Mouse (Mus musculus): ENCODE measurements around the gene Sap30bp. TPM values are rescaled to one million over a fixed set of nuclear protein-coding genes. Genes with fewer than 3 reads are reported as not detected.

The Sap30bp gene
- polyA plus RNA-seq, 1 experiment from 2014 or later, result 49.8 TPM

DNA sequence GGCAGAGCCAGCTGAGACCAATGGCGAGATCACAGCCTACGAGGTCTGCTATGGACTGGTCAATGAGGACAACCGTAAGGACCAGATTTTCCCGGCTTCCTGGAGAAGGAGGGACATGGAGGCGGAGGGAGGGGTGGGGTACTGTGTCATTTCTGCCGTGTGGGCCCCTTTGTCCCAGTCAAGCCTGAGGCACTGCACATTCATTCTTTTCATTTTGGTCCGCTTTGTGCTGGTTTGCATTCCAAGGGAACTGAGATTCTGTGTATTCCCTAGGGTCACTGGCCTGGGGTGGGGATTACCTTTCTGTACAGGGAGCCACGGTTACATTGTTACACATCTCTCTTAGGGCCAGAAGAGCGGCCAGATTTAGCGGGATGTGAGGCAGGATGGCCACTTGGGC, 67.5 kb downstream of the Sap30bp start:
- no peak overlapping the region for H3K9ac ChIP-seq (replicated peaks; ENCODE audit: low read length)
- peaks cover 2% of the 10 kb centered on the region; the same call in 1 of the 2 replicates for H3K4me1 ChIP-seq (ENCODE audit: control insufficient read depth, insufficient read depth, low read length)
- ATAC-seq (replicated peaks; ENCODE audit: insufficient number of reproducible peaks, low FRiP score, low TSS enrichment, low read depth), result no peak
- 31% methylated on average over 10 of the region's 10 CpGs for whole genome bisulfite sequencing
- H3K27me3 ChIP-seq (ENCODE audit: control insufficient read depth, insufficient read depth, low read length), result no peaks in the 10 kb centered on the region
- no peaks in the 10 kb centered on the region for H3K9me3 ChIP-seq (replicated peaks; ENCODE audit: control insufficient read depth, low read length)
- H3K27ac ChIP-seq (replicated peaks; ENCODE audit: low read depth, low read length), result no peak overlapping the region
- peak; percentile 37 for DNase-seq (ENCODE audit: low spot score)
- no peak overlapping the region for H3K4me2 ChIP-seq (ENCODE audit: low read depth, low read length)
- H3K36me3 ChIP-seq (replicated peaks; ENCODE audit: control insufficient read depth, insufficient read depth, low read depth, low read length), result no peaks in the 10 kb centered on the region
- no peak overlapping the region for H3K4me3 ChIP-seq (ENCODE audit: low read depth, low read length)

DNA sequence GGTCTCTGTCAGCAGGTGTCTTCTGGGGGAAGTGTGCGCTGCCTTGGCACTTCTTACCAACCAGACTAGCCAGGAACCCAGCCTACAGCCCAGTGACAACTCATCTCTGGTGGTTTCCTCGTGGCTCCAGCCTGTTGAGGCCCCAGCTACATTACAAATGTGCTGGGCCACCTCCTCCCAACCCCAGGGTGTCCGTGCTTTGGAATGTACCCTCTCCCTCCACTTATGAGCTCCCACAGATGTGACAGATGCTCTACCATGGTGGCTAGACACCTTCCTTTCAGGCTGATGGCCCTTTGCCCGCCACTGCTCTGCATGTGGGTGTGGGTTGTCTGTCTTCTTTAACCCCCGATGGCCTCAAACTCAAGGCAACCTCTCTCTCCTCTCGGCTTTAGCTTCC, 68.6 kb downstream of the Sap30bp start:
- Histone ChIP-seq H3K4me1 (ENCODE audit: control insufficient read depth, insufficient read depth, low read length) (peaks cover 2% of the 10 kb centered on the region; the same call in 1 of the 2 replicates), H3K4me2 (ENCODE audit: low read depth, low read length) (no peak overlapping the region), H3K27ac (replicated peaks; ENCODE audit: low read depth, low read length) (no peak overlapping the region), H3K9ac (replicated peaks; ENCODE audit: low read length) (no peak overlapping the region), H3K27me3 (ENCODE audit: control insufficient read depth, insufficient read depth, low read length) (no peaks in the 10 kb centered on the region), H3K36me3 (replicated peaks; ENCODE audit: control insufficient read depth, insufficient read depth, low read depth, low read length) (no peaks in the 10 kb centered on the region), H3K4me3 (ENCODE audit: low read depth, low read length) (no peak overlapping the region), H3K9me3 (replicated peaks; ENCODE audit: control insufficient read depth, low read length) (no peaks in the 10 kb centered on the region)
- no peak for ATAC-seq (replicated peaks; ENCODE audit: insufficient number of reproducible peaks, low FRiP score, low TSS enrichment, low read depth)
- WGBS, result 65% methylated on average over 6 of the region's 6 CpGs
- DNase-seq (ENCODE audit: low spot score), result no peak

DNA sequence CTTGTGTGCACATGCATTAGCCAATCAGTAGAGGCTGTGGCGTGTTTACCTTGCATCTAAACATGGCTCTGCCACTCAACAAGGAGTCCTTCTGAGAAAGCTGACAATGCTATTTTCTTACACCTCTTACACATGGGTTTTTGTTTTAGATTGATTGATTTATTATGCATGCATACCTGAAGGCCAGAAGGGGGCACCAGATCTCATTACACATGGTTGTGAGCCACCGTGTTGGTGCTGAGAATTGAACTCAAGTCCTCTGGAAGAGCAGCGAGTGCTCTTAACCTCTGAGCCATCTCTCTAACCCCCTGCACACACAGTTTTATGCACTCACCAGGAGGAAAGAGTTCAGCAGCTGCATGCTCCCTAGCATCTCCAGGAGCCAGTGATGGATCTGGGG, 69.8 kb downstream of the Sap30bp start:
- no peak for DNase-seq (ENCODE audit: low spot score)
- H3K9me3 ChIP-seq (replicated peaks; ENCODE audit: control insufficient read depth, low read length), result no peaks in the 10 kb centered on the region
- no peak overlapping the region for H3K9ac ChIP-seq (replicated peaks; ENCODE audit: low read length)
- no peak overlapping the region for H3K4me2 ChIP-seq (ENCODE audit: low read depth, low read length)
- H3K36me3 ChIP-seq (replicated peaks; ENCODE audit: control insufficient read depth, insufficient read depth, low read depth, low read length), result no peaks in the 10 kb centered on the region; the same call in 1 of the 2 replicates
- H3K27ac ChIP-seq (replicated peaks; ENCODE audit: low read depth, low read length), result no peak overlapping the region
- no peak overlapping the region for H3K4me3 ChIP-seq (ENCODE audit: low read depth, low read length)
- 85% methylated on average over 3 of the region's 3 CpGs for WGBS
- ATAC-seq (replicated peaks; ENCODE audit: insufficient number of reproducible peaks, low FRiP score, low TSS enrichment, low read depth), result no peak
- no peaks in the 10 kb centered on the region for H3K27me3 ChIP-seq (ENCODE audit: control insufficient read depth, insufficient read depth, low read length)
- H3K4me1 ChIP-seq (ENCODE audit: control insufficient read depth, insufficient read depth, low read length), result peaks cover 2% of the 10 kb centered on the region; the same call in 1 of the 2 replicates

DNA sequence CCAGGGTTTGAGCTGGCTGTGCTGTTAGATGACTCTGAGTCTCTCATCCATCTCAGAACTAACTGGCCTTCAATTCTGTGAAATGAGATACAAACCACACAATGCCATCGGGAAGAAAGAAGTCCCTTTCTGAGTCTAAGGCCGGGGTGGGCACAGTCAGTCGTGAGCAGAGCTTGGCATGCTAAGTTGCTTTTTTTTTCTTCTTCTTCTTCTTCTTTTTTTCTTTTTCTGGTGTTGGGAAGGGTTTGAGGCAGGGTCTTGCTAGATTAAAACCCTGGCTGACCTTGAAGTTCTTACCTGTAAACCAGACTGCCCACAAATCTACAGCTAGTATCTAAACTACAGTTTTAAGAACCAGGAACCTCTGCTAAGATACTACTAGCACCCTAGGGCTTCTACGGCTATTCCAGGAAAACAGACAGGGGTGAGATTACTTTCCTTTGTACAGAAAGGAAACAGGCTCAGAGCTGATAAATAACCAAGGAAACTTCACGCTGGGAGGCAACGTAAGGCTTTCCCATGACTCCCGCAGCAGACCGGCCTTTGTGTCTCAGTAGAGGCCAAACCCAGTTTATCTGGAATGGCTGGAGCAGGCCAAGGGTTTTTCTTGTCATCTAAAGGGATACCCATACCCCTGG, 71.2 kb downstream of the Sap30bp start:
- Histone ChIP-seq H3K4me2 (ENCODE audit: low read depth, low read length) (peak overlapping the region; percentile 61), H3K9me3 (replicated peaks; ENCODE audit: control insufficient read depth, low read length) (no peaks in the 10 kb centered on the region), H3K27ac (replicated peaks; ENCODE audit: low read depth, low read length) (no peak overlapping the region), H3K4me3 (ENCODE audit: low read depth, low read length) (peak overlapping the region; percentile 33), H3K9ac (replicated peaks; ENCODE audit: low read length) (peak overlapping the region; percentile 51), H3K4me1 (ENCODE audit: control insufficient read depth, insufficient read depth, low read length) (peaks cover 2% of the 10 kb centered on the region; the same call in 1 of the 2 replicates), H3K36me3 (replicated peaks; ENCODE audit: control insufficient read depth, insufficient read depth, low read depth, low read length) (no peaks in the 10 kb centered on the region; the same call in 1 of the 2 replicates), H3K27me3 (ENCODE audit: control insufficient read depth, insufficient read depth, low read length) (no peaks in the 10 kb centered on the region)
- ATAC-seq (replicated peaks; ENCODE audit: insufficient number of reproducible peaks, low FRiP score, low TSS enrichment, low read depth), result no peak
- DNase-seq (ENCODE audit: low spot score), result no peak
- 38% methylated on average over 8 of the region's 8 CpGs for WGBS

DNA sequence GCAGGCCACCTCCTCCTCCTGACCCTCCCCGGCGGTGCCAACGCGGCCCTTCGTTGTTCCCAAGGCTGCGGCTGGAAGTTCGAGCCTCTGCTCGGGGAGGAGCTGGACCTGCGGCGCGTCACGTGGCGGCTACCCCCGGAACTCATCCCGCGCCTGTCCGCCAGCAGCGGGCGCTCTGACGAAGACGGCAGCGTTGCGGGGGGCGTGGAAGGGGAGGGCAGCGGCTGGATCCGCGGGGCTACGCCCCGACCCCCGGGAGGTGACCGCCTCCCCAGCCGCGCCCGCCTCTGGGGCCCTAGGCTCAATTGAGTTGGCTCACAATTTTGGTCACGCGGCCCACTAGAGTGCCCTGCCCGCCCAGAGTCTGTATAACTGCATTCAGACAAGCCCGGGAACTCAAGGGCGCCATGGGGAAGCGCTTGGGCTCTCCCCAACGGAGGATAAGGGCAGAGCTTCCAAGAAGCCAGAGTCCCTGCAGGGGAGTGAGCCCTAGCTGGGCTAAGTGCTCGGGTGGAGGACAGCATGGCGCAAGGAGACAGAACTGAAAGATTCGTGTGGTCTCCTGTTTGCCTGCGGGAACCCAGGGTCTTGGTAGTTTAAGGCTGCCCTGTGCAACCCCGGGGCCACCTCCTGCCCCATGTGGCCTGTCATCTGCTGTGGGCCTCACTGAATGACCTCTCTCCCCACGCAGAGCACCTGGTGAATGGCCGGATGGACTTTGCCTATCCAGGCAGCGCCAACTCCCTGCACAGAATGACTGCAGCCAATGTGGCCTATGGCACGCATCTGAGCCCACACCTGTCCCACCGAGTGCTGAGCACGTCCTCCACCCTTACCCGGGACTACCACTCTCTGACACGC, 72.0 kb downstream of the Sap30bp start:
- Histone ChIP-seq H3K27me3 (ENCODE audit: control insufficient read depth, insufficient read depth, low read length) (no peaks in the 10 kb centered on the region), H3K4me1 (ENCODE audit: control insufficient read depth, insufficient read depth, low read length) (peaks cover 2% of the 10 kb centered on the region; the same call in 1 of the 2 replicates), H3K4me2 (ENCODE audit: low read depth, low read length) (peak overlapping the region; percentile 61), H3K27ac (replicated peaks; ENCODE audit: low read depth, low read length) (no peak overlapping the region), H3K9me3 (replicated peaks; ENCODE audit: control insufficient read depth, low read length) (no peaks in the 10 kb centered on the region), H3K36me3 (replicated peaks; ENCODE audit: control insufficient read depth, insufficient read depth, low read depth, low read length) (no peaks in the 10 kb centered on the region; the same call in 1 of the 2 replicates), H3K4me3 (ENCODE audit: low read depth, low read length) (peak overlapping the region; percentile 33), H3K9ac (replicated peaks; ENCODE audit: low read length) (peak overlapping the region; percentile 51)
- WGBS, result 4% methylated on average over 52 of the region's 54 CpGs
- DNase-seq (ENCODE audit: low spot score) (peak; percentile 83), ATAC-seq (replicated peaks; ENCODE audit: insufficient number of reproducible peaks, low FRiP score, low TSS enrichment, low read depth) (peak; percentile 45)

DNA sequence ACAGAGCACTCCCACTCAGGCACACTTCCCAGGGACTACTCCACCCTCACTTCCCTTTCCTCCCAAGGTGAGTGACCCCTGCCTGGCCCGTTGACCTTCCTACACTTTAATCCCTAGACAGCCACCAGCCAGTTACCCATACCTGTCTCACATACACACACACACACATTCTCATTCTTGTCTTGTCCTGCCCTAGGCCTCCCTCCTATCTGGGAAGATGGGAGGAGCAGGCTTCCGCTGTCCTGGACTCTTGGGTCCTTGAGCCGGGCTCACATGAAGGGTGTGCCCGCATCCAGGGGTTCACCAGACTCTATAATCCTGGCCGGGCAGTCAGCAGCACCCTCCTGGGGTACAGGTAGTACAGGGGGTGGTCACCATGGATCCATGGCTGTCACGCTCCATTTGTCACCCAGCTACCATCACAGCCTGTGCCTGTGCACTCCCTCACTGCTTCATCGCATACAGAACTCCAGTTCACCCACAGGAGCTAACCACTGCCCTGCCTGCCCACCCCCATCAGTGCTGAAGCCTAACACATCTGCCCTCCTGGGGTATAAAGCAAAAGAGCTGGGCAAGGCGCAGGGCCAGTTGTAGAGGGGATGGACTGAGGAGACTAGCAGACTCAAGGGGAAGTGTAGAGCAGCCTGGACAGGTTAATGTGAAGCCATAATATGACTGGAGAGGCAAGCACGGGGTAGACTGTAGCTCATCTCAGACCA, 72.8 kb downstream of the Sap30bp start:
- DNase-seq (ENCODE audit: low spot score) (no peak), ATAC-seq (replicated peaks; ENCODE audit: insufficient number of reproducible peaks, low FRiP score, low TSS enrichment, low read depth) (0 out of 2 replicates have a peak, but pooled peaks have one; percentile 7)
- Histone ChIP-seq H3K9me3 (replicated peaks; ENCODE audit: control insufficient read depth, low read length) (no peaks in the 10 kb centered on the region), H3K4me3 (ENCODE audit: low read depth, low read length) (no peak overlapping the region), H3K27ac (replicated peaks; ENCODE audit: low read depth, low read length) (no peak overlapping the region), H3K36me3 (replicated peaks; ENCODE audit: control insufficient read depth, insufficient read depth, low read depth, low read length) (no peaks in the 10 kb centered on the region; the same call in 1 of the 2 replicates), H3K27me3 (ENCODE audit: control insufficient read depth, insufficient read depth, low read length) (no peaks in the 10 kb centered on the region), H3K4me1 (ENCODE audit: control insufficient read depth, insufficient read depth, low read length) (peaks cover 2% of the 10 kb centered on the region; the same call in 1 of the 2 replicates), H3K4me2 (ENCODE audit: low read depth, low read length) (peak overlapping the region; percentile 61; the same call in 1 of the 2 replicates), H3K9ac (replicated peaks; ENCODE audit: low read length) (no peak overlapping the region)
- 60% methylated on average over 9 of the region's 9 CpGs for WGBS

DNA sequence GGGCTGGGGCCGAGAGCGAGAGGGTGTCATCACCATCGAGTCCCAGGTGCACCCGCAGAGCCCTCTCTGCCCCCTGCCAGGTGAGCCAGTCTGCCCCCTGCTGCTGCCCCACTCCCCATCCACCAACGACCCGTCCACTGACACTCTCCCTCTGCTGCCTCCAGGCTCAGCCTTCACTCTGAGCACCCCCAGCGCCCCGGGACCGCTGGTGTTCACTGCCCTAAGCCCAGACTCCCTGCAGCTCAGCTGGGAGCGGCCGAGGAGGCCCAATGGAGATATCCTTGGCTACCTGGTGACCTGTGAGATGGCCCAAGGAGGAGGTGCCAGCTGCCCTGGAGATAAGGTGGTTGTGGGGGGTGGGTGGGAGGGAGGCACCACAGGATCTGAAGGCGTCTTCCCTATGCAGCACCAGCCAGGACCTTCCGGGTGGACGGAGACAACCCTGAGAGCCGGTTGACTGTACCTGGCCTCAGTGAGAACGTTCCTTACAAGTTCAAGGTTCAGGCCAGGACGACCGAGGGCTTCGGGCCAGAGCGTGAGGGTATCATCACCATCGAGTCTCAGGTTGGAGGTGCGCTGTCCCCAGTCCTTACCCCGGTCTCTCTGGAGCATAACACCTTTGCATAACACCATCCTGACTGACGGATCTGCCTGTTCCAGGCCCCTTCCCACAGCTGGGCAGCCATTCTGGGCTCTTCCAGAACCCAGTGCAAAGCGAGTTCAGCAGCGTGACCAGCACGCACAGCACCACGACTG, 74.2 kb downstream of the Sap30bp start:
- H3K4me1 ChIP-seq (ENCODE audit: control insufficient read depth, insufficient read depth, low read length), result peaks cover 6% of the 10 kb centered on the region; the same call in 1 of the 2 replicates
- ATAC-seq (replicated peaks; ENCODE audit: insufficient number of reproducible peaks, low FRiP score, low TSS enrichment, low read depth), result no peak
- no peaks in the 10 kb centered on the region for H3K9me3 ChIP-seq (replicated peaks; ENCODE audit: control insufficient read depth, low read length)
- H3K4me2 ChIP-seq (ENCODE audit: low read depth, low read length), result no peak overlapping the region
- no peak overlapping the region for H3K4me3 ChIP-seq (ENCODE audit: low read depth, low read length)
- no peak overlapping the region for H3K9ac ChIP-seq (replicated peaks; ENCODE audit: low read length)
- no peak for DNase-seq (ENCODE audit: low spot score)
- no peaks in the 10 kb centered on the region for H3K27me3 ChIP-seq (ENCODE audit: control insufficient read depth, insufficient read depth, low read length)
- H3K36me3 ChIP-seq (replicated peaks; ENCODE audit: control insufficient read depth, insufficient read depth, low read depth, low read length), result no peaks in the 10 kb centered on the region; the same call in 1 of the 2 replicates
- H3K27ac ChIP-seq (replicated peaks; ENCODE audit: low read depth, low read length), result no peak overlapping the region
- WGBS, result 87% methylated on average over 28 of the region's 28 CpGs
